Mouse (Mus musculus) T-helper 17 cell (primary cell): ENCODE measurements around the gene Plxnb3.

ENCODE experiments used
- in situ Hi-C, 2 experiments: fragments of 300-600 bp; cut with MboI, MseI; formaldehyde crosslinking; loops; 1 replicate in 1 of 2; 2 replicates in 1 of 2; pipeline ENCODE4 v1.15.1; 2025; ENCODE audit warnings: high pct_unique_total_duplicates in 2 of 2

Plxnb3 gene

DNA sequence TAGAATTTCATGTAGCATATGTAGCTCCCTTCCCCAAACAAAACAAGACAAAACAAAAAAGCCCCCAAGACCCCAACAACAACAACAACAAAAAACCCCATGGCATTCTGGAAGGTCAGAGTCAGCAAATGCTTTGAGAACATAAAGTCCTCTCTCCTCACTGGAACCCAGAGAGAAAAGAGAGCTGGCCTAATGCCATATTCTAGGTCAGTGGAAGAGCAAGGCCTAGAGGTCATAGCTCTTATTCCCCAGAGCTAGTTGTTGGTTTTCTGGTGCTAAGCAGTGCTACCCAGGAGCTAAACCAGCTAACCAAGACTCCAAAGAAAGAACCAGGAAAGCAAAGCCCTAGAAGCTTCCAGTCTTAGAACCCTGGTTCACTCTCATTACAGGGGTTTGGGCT is 28.8 kb downstream of the Plxnb3 start:
- in situ Hi-C loops: no loop called here

GRCm38 (mm10) chrX:73786364-73787224 is 29.7 kb downstream of the Plxnb3 start, which contains the start of the genes Idh3g and Ssr4:
Gene Idh3g (minus strand): TSS chrX:73786897.
Gene Ssr4 (plus strand): TSS chrX:73787028.
- in situ Hi-C loops: no loop called here

GRCm38 (mm10) chrX:73787225-73787558 is 30.3 kb downstream of the Plxnb3 start:
- in situ Hi-C loops: no loop called here

DNA sequence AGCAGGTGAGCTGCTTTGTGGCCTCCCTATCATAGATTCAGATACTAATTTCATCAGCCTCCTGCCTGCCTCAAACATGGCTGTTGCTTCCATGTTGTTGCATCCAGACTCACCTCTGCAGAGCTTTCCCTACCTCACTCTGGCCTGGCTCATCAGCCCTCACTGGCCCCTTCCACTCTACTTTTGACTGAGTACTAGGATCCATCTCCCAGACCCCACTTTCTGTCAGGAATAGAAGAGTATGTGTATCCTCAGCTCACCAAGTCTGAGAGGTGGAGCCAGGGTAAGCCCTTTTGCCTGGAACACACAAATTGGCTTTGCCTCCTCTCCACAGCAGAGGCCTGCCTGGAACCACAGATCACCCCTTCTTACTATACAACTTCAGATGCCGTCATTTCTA is 31.6 kb downstream of the Plxnb3 start:
- in situ Hi-C loops: no loop called here

DNA sequence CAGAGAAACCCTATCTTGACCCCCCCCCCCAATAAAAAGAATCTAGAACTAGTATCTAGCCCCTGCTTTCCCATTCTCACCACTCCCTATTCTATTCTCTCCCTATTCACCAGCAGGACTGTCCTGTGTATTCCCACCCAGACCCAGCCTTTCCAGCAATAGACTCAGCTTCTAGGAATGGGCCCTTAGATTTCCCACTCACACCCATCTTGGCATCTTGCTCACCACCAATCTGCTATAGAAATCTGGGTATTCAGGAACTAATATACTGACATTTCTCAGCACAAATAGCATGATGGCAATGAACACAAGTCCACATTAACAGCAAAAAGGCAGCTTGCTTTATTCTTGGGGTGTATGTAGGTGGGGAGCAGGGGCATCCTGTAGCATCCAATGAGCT is 36.1 kb downstream of the Plxnb3 start:
- in situ Hi-C loops: loop anchor here in 1 of 2 experiments (10.0 kb wide), 1 partner anchor 162 kb away; no protein-coding TSS in a partner anchor

DNA sequence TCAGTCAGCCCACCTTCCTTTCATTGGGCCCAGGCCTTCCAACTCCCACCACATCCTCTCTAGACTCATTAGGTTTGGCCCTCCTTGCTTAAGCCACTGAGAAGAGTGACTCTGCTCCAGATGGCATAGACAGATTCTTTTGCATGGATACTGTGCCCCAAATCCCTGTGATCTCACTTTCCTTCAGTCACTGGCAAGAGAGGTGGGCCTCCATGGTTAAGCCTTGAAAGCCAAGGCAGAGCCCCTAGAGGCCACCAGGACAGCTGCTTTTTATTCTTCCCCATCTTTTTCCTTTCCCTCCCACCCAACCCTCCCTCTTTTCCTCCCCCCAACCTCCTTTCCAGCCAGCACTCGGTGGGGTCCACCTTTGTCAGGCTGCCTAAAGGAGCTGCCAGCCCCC is 36.6 kb downstream of the Plxnb3 start:
- in situ Hi-C loops: loop anchor here in 1 of 2 experiments (10.0 kb wide), 1 partner anchor 161 kb away; no protein-coding TSS in a partner anchor

DNA sequence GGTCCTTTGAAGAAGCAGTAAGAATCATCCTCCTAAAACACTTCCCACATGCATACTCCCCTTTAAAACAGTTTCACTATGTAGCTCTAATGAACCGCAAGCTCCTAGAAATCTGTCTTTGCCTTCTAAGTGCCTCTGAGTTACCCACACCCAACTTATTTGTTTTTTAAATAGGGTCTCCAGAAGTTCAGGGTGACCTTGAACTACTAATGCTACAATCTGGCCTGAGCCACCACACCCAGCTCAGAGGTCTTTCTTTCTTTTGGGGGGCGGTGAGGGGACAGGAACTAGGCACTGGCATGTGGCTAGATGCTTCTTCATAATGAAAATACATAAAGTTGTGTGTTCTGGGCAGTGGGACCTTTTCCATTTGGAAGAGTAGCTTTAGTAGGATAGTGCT is 40.6 kb downstream of the Plxnb3 start:
- in situ Hi-C loops: loop anchor here (5.0 to 10.0 kb wide), 3 partner anchors 100 to 157 kb away; partner anchors contain the start of gene L1cam (in 1 of the 2)

DNA sequence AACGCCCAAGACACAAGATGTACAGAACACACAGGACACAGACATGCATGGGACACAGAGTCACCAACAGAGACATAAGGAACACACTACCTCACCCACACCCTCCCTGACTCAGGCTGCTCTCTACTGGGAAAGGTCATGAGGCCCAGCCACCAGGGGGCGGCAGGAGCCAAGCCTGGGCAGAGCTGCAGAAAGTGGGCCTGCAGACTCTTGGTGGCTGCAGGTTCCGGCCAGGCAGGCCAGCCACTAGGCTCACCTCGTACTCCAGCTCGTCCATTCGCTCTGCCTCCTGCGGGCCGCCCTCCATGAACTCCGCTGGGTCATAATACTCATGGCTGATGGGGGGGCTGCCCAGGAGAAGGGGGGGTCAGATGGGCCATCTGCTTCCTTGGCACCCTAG is 41.6 kb downstream of the Plxnb3 start:
- in situ Hi-C loops: loop anchor here (5.0 to 10.0 kb wide), 3 partner anchors 99 to 156 kb away; partner anchors contain the start of gene L1cam (in 1 of the 2)

- in situ Hi-C loops: no loop called here
Observed at GRCm38 (mm10) chrX:73805814-73806213, 48.9 kb downstream of the Plxnb3 start.

- in situ Hi-C loops: no loop called here
Observed at GRCm38 (mm10) chrX:73815072-73815471, 58.2 kb downstream of the Plxnb3 start.

- in situ Hi-C loops: no loop called here
Observed at GRCm38 (mm10) chrX:73816596-73817314, 59.9 kb downstream of the Plxnb3 start.
